ENCODE assay signal across 8 mouse cellular contexts in the genomic region with DNA sequence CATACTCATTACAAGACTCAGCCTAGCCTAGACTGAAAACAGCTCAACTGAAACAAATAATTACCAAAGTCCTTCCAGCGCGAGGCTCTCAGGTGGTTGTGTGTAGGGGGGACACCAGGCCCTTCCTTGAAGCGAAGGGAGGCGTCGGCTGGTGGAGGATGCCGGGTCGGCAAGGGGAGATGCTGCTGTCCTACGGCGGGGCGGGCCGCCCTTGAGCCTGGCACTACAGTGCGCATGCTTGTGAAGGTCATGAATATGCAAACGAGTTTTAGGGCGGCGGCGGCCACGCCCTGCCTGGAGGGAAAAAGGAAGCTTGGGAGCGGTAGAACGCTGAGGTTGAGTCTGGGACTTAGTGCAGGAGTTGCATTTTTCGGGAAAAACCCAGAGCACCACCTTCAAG. TPM values are rescaled to one million over a fixed set of nuclear protein-coding genes. Genes with fewer than 3 reads are reported as not detected.
DNase-seq lines count a peak whose midpoint lies in the region; ATAC-seq lines count a peak whose summit lies in the region.

No protein-coding gene starts in this region.

- ATAC-seq in heart, embryonic 15.5 days (replicated peaks; ENCODE audit: insufficient number of reproducible peaks, insufficient read depth, low FRiP score, low read depth): peak; percentile 57
- ATAC-seq in lung, embryonic 15.5 days (ENCODE audit: borderline replicate concordance, extremely low read depth, low FRiP score, low TSS enrichment): peak; percentile 37; the same call in 1 of the 2 replicates

- H3K9ac ChIP-seq in heart, embryonic 15.5 days: peak overlapping the region; percentile 44
- H3K9ac ChIP-seq in lung, embryonic 15.5 days: no peak overlapping the region

- H3K4me2 ChIP-seq in heart, embryonic 15.5 days: peak overlapping the region; percentile 64
- H3K4me2 ChIP-seq in lung, embryonic 15.5 days: peak overlapping the region; percentile 61

- H3K36me3 ChIP-seq in forebrain, embryonic 10.5 days (replicated peaks): no peaks in the 10 kb centered on the region
- no peaks in the 10 kb centered on the region for H3K36me3 ChIP-seq in heart, embryonic 15.5 days
- no peaks in the 10 kb centered on the region for H3K36me3 ChIP-seq in lung, embryonic 15.5 days

- H3K27me3 ChIP-seq in forebrain, embryonic 10.5 days (ENCODE audit: poor library complexity, severe bottlenecking): peaks cover 99% of the 10 kb centered on the region
- 0 out of 2 replicates have a peak, but pooled peaks cover 19% of the 10 kb centered on the region for H3K27me3 ChIP-seq in heart, embryonic 15.5 days
- peaks cover 30% of the 10 kb centered on the region for H3K27me3 ChIP-seq in lung, embryonic 15.5 days

- H3K9me3 ChIP-seq in forebrain, embryonic 10.5 days: no peaks in the 10 kb centered on the region
- H3K9me3 ChIP-seq in heart, embryonic 15.5 days (replicated peaks): no peaks in the 10 kb centered on the region
- H3K9me3 ChIP-seq in lung, embryonic 15.5 days: no peaks in the 10 kb centered on the region

- H3K4me1 ChIP-seq in forebrain, embryonic 10.5 days: peaks cover 86% of the 10 kb centered on the region
- peaks cover 52% of the 10 kb centered on the region for H3K4me1 ChIP-seq in heart, embryonic 15.5 days (replicated peaks)
- H3K4me1 ChIP-seq in lung, embryonic 15.5 days: peaks cover 24% of the 10 kb centered on the region

- peak overlapping the region; percentile 50 for H3K4me3 ChIP-seq in forebrain, embryonic 10.5 days
- H3K4me3 ChIP-seq in heart, embryonic 15.5 days: peak overlapping the region; percentile 41
- peak overlapping the region; percentile 28 for H3K4me3 ChIP-seq in lung, embryonic 15.5 days

- H3K27ac ChIP-seq in forebrain, embryonic 10.5 days: peak overlapping the region; percentile 71
- 0 out of 2 replicates have a peak overlapping the region, but pooled peaks have one; percentile 41 for H3K27ac ChIP-seq in heart, embryonic 15.5 days
- no peak overlapping the region for H3K27ac ChIP-seq in lung, embryonic 15.5 days

- DNase-seq in A20 (ENCODE audit: low read depth, low spot score): peak; percentile 80
- DNase-seq in adrenal gland, postnatal 10 days: peak; percentile 83
- peak; percentile 74 for DNase-seq in forebrain, embryonic 10.5 days (ENCODE audit: extremely low spot score, low spot score)
- DNase-seq in kidney, postnatal 10 days: peak; percentile 84
- peak; percentile 76 for DNase-seq in ovary, postnatal 36 days (ENCODE audit: low spot score)
- DNase-seq in thymus, postnatal 25 days: peak; percentile 68

- WGBS in forebrain, embryonic 10.5 days: under 1% methylated on average over 20 of the region's 20 CpGs
- under 1% methylated on average over 20 of the region's 20 CpGs for WGBS in heart, embryonic 15.5 days
- WGBS in lung, embryonic 15.5 days: under 1% methylated on average over 20 of the region's 20 CpGs

RNA-seq across cellular contexts. Expression of gene Flrt1, which starts 38.3 kb away (rescaled TPM):
- total RNA-seq in adrenal gland, postnatal 10 days (2021): 1 to 10 TPM; 1.1 to 2.0 TPM
- polyA plus RNA-seq in forebrain, embryonic 10.5 days (2016; fragmentation: Nextera tagmentation; extraction: Ambion mirVana): 4.0 and 4.8 TPM in 2 replicates
- polyA plus RNA-seq in heart, embryonic 15.5 days (2015; fragmentation: Nextera tagmentation; extraction: Ambion mirVana): 1.3 and 2.5 TPM in 2 replicates
- polyA plus RNA-seq in lung, embryonic 15.5 days (2015; fragmentation: Nextera tagmentation; extraction: Ambion mirVana): 0.91 and 1.4 TPM in 2 replicates
